Mouse (Mus musculus) adrenal gland (tissue): ENCODE results near the gene Atp2a3.

Experiments
- intact Hi-C: fragments of 180-260 bp; cut with DNase I; formaldehyde crosslinking; loops from one replicate; pipeline ENCODE4 v1.15.1; 2025

The Atp2a3 gene

GRCm38 (mm10) chr11:72953440-72954151 lies 7.4 kb upstream of the Atp2a3 start:
- intact Hi-C loops, result no loop called here

GRCm38 (mm10) chr11:72954216-72954615 lies 6.8 kb upstream of the Atp2a3 start:
- intact Hi-C loops, result no loop called here

- intact Hi-C loops, result no loop called here
Observed at GRCm38 (mm10) chr11:72955339-72955974, 5.5 kb upstream of the Atp2a3 start.

GRCm38 (mm10) chr11:72957318-72957717 lies 3.7 kb upstream of the Atp2a3 start:
- intact Hi-C loops, result no loop called here

- intact Hi-C loops, result loop anchor here (2.0 kb wide), 1 partner anchor 19 kb away; no protein-coding TSS in a partner anchor
Observed at GRCm38 (mm10) chr11:72959924-72960679, 867 bp upstream of the Atp2a3 start.

GRCm38 (mm10) chr11:72960723-72961071 lies 272 bp upstream of the Atp2a3 start:
- intact Hi-C loops, result no loop called here

GRCm38 (mm10) chr11:72962378-72962777 lies 1.4 kb downstream of the Atp2a3 start:
- intact Hi-C loops, result no loop called here

GRCm38 (mm10) chr11:72963058-72963788 lies 2.3 kb downstream of the Atp2a3 start:
- intact Hi-C loops, result no loop called here

- intact Hi-C loops, result no loop called here
Observed at GRCm38 (mm10) chr11:72963789-72964294, 2.9 kb downstream of the Atp2a3 start.

- intact Hi-C loops, result no loop called here
Observed at GRCm38 (mm10) chr11:72974995-72975503, 14.1 kb downstream of the Atp2a3 start.

- intact Hi-C loops, result loop anchor here (5.0 kb wide), 2 partner anchors 40 to 55 kb away; no protein-coding TSS in a partner anchor
Observed at GRCm38 (mm10) chr11:72982516-72982915, 21.5 kb downstream of the Atp2a3 start.

- intact Hi-C loops, result loop anchor here (5.0 kb wide), 2 partner anchors 41 to 56 kb away; no protein-coding TSS in a partner anchor
Observed at GRCm38 (mm10) chr11:72983283-72983682, 22.3 kb downstream of the Atp2a3 start.

- intact Hi-C loops, result no loop called here
Observed at GRCm38 (mm10) chr11:72986745-72987144, 25.8 kb downstream of the Atp2a3 start.

- intact Hi-C loops, result no loop called here
Observed at GRCm38 (mm10) chr11:72987234-72987633, 26.3 kb downstream of the Atp2a3 start.

- intact Hi-C loops, result no loop called here
Observed at GRCm38 (mm10) chr11:72987807-72988206, 26.8 kb downstream of the Atp2a3 start.

- intact Hi-C loops, result no loop called here
Observed at GRCm38 (mm10) chr11:72989044-72989443, 28.1 kb downstream of the Atp2a3 start.

- intact Hi-C loops, result no loop called here
Observed at GRCm38 (mm10) chr11:72990688-72991087, 29.7 kb downstream of the Atp2a3 start.

GRCm38 (mm10) chr11:72991961-72992360 lies 31.0 kb downstream of the Atp2a3 start:
- intact Hi-C loops, result no loop called here

GRCm38 (mm10) chr11:72996346-72996745 lies 35.4 kb downstream of the Atp2a3 start:
- intact Hi-C loops, result no loop called here

GRCm38 (mm10) chr11:72996781-72997180 lies 35.8 kb downstream of the Atp2a3 start:
- intact Hi-C loops, result no loop called here
